Mouse (Mus musculus) lung, postnatal 0 days (tissue): ENCODE data around the gene Serpina1a.
"Not testable (repeated sequence)": the region's sequence is repeated elsewhere in the genome, so short reads cannot be mapped to it uniquely, and the experiment has no call there.

ENCODE experiments used
- CTCF ChIP-seq: IDR thresholded peaks from 2 replicates; pipeline ENCODE4 v1.5.1; 2016; ENCODE audit warnings: antibody characterized with exemption, mild to moderate bottlenecking
- EP300 ChIP-seq: IDR thresholded peaks from 2 replicates; pipeline ENCODE4 v1.6.1; 2016; ENCODE audit warnings: antibody characterized with exemption, mild to moderate bottlenecking, control low read depth

DNA sequence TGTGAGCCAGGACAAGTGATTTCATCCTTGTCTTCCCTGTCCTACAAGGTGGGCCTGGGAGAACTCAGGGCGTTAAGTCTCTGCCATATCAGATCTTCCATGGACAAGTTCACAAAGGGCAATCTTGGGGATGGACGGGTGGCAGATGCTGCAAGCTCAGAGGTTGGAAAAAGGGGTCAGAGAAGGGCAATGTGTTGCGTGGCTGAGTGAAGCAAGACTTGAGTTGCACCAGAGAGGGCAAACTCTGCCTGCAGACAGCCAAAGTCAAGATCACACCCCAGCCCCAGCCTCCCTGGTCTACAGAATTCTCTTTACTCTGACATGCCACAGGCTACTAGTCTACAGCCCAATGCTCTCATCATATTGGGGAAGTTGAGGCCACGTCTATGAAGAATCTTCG, 39.5 kb downstream of the Serpina1a start:
- TF ChIP-seq CTCF, EP300: not testable (repeated sequence)
